Mouse (Mus musculus): ENCODE data around the gene Ptprr.

The Ptprr gene

DNA sequence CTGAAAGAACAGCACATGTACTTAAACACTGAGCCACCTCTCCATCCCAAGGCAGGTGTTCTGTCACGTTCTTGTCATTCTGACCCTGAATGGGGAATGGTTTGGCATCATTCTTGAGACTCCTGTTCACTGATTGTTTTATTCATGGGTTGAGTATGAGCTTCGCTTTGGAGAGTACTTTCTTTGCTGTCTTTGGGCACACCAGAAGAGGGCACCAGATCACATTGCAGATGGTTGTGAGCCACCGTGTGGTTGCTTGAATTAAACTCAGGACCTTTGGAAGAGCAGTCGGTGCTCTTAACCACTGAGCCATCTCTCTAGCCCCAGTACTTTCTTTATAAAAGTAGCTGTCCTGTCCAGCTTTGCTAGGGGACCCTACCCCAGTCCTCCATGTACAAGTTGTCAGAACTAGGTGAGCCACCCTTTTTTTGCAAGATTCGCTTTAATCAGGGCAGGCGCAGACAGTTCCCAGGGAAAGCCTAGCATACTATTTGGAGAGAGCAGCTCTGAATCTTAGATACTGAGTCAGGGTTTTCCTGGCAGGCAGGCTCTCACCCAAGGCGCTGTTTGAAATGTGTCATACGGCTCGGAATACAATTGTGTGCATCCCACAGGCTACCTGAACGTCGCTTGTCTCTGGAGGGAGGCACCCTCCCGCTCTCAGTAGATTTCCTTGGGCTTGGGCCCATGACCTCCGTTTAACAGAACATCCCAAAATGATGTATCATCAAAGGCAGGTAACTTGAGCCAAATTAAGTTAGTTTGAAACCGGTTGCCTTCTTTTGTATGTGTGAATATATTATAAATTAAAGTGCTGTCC lies 178.8 kb downstream of the Ptprr start:
- DNase-seq (ENCODE audit: low read depth, low spot score): no peak

DNA sequence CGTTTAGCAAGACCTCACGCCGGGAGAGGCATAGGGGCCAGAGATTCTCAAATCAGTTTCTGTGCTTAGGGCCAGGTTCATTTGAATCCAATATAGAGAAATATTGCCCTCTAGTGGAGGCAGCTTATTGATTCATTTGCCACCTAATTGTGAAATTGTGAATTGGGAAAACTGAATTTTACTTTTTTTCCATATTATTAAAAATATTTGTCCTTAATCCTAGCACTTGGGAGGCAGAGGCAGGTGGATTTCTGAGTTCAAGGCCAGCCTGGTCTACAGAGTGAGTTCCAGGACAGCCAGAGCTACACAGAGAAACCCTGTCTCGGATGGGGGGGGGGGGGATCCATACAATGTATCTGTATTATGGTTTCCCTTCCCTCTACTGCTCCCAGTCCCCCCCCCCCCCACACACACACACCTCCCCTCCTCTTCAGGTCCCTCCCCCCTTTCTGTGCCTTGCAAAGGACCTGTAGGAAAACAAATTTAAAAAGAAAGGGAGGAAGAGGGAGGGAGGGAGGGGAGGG lies 179.5 kb downstream of the Ptprr start:
- no peak for DNase-seq (ENCODE audit: low read depth, low spot score)

DNA sequence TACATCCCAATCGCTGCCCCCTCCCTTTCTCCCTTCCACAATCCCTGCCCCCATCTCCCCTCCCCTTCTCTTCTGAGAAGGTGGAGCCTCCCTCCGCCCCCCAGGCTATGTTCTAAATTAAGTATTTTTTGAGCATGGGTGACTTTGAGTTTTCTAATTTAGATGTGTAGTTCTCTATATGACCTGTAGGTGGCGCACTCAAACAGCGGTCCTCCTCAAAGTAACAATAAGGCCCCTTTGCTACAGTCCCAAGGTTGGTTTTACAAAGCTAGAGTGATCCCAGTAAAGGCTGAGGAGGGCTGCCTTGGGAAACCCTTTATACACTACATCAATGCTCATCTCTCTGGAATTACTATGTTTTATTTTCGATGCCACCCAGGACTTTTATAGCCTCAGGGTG lies 181.0 kb downstream of the Ptprr start:
- no peak for DNase-seq (ENCODE audit: low read depth, low spot score)

DNA sequence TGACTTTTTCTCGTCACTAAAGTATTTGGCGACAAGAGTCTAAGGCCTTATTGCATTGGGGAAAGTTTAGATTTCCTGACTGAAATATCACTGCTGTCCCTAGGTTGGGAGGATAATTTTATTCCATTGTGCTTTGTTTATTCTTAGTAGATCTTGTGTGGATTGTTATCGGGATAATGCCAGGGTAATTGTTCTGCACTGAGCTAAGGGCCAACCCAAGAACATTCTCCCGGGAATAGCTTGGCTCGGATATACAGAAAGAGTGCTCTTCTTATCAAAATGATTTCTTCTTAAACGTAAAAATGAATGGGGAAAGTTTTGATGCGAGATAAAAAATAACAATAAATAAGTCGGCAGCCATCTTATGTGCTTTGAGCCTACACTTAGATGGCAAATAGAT lies 183.5 kb downstream of the Ptprr start:
- DNase-seq (ENCODE audit: low read depth, low spot score): no peak

DNA sequence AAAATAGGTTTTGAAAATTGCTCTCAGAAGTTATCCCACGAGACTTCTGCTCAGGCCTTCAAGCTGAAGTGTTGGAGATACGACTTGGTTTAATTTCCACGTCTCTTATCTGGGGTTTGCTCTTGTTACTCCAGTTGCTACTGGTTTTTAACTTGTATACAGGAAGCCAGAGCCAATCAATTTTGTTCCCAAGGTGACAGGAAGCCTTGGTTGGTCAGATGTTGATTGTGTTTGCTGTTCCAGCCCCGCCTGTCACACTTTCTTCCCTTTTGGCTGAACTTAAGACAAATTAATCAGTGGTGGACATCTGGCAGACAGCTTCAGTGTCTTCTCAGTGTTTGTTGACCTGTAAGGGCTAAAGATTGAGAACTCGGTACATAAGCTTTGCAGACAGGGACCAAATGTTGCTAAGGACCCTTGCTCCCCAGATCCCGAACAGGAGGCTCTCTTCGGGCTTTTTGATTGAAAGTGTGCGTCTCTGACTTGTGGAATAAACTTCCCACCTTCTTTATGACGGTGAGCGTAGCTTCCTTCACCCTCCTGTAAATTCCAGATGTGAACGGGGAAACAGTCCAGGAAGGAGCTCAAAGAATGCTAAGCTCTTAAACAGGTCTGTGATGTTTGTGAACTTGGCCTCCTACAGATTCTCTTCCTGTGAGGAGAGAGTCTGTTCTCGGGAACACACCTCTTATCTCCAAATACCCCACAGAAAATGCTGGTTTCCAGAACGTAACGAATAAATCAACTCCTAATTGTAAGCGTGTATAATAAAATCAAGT lies 187.8 kb downstream of the Ptprr start:
- no peak for DNase-seq (ENCODE audit: low read depth, low spot score)

DNA sequence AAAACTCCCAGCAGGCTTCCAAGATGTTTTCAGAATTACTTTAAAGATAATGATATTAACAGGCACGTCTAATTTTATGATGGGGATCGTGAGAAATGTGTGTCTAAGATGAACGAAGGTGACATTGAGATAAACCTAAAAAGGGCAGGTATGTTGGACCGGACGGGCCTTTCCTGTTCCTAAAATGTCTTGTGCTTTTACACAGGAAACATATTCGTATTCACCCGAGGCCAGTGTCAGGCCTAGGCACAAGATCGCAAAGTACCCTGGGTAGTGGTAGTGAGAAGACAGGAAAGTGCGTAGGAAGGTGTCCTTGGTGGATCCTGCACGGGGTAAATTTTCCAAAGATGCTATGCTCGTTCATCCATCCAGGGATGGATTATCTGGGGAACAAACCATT lies 188.4 kb downstream of the Ptprr start:
- DNase-seq (ENCODE audit: low read depth, low spot score): no peak

DNA sequence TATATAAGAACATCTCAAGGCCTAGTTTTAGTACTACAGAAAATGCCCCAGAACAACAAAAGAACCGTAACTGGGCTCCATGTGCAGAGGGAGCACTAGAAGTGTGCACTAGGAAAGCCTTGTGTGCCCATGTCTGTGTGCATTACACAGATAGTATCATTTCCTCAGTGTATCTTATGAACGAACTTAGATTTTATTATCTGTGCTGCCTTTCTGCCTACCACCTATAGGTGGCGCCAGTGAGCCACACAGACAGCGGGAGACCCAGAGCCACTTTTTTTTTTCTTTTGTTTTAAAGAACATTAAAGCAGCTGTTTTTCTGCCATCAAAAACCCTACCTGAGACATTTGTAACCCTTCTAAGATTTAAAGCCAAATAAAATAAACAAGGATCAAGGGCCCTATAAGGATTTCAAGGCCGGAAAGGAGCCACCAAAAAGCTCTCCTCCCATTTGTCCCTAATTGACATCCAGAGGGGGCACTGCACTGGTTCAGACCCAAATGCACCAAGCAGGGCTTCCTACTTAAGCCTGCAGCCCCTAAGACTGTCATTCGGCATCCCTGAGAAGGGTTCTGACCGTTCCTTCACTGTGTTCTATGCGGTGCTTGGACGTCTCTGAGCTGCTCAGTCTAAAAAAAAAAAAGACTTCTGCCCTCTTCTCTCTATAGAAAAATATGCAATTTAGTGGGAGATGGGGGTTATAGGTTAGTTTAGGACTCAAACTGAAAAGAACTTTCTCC lies 190.1 kb downstream of the Ptprr start:
- no peak for DNase-seq (ENCODE audit: low read depth, low spot score)

DNA sequence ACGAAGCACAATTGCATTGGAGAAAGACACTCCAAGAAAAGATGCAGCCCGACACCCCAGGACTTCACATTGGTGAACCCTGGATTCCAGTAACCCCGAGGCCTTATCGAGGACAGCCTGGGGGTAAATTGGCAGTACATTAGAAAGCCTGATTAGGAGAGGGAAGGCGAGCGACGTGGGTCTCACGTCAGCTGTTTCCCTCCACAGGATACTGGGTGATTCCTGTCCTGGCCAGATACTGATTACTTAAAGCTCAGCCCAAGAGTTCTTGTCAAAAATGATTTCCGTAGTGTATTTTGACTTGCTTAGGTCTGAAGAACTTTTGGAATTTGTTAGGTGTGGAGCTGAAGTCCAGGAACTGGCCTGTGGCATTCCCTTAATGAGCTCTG lies 190.7 kb downstream of the Ptprr start:
- DNase-seq (ENCODE audit: low read depth, low spot score): no peak

DNA sequence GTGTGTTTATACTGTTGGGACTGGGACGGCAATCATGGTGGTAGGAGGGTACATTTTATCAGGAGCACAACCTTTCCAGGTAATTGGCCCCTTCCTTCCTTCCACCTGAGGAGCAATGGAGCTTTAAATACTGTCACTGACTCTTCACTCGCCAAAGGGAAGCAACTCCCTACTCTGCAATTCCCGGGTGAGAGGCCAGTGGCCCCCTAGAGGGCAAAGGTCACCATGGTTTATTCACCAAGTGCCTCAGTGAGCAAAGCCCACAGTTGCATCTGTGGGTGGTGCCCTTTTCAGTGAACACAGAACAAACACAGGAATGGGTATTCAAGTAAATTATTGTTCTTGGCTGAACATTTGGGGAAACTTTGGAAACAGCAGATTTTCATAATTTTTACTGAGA lies 194.1 kb downstream of the Ptprr start:
- no peak for DNase-seq (ENCODE audit: low read depth, low spot score)

DNA sequence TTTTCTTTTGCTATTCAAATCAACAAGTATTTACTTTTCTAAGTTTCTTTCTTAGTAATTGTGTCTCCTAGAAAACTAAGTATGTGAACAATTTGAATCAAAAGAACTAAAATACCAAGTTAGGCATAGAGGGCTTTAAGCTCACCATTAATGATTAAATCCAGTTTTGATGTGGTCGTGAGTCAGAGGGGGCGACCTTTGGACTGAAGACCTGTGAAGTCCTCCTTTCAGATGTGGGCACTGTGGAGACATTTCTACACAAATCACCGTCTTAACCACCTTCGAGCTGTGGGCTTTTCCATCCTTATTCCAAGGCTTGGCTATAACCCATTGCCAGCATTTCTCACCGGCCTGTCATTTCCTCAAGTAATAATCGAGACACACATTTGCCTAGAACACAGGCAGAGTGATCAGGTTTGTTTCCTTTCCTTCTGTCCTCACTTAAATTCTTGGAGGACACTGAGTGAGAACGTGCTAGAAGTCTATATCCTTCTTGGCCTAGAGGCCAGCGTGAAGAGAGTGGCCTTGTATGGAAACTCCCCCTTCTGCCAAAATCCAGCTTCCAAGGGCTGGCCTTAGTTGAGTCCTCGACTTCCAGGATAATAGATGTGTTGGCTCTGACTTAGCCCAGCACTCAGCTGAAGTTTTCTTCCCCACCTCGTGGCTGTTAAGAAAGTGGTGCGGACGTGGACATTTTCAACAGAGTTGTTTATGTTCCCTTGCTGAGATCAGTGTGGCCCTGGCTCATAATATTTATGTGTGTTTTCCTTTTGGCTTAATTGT lies 202.5 kb downstream of the Ptprr start:
- no peak for DNase-seq (ENCODE audit: low read depth, low spot score)

DNA sequence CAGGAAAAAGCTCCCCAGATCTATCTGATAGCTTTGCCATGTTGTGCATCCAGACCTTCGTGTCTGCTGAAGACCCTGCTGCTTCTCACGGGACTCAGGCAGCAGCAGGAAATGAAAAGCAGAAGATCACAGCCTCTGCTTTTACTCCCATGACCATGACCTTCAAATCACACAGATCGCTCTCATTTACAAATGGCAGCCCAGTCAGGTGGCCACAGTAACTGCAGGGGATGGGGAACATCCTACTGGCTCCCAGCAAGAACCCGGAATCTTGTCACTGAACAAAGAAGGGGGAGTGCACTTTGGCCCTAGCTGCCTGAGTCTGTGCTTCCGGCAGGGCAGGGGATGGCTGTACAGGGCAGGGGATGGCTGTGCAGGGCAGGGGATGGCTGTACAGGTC lies 217.3 kb downstream of the Ptprr start:
- no peak for DNase-seq (ENCODE audit: low read depth, low spot score)

DNA sequence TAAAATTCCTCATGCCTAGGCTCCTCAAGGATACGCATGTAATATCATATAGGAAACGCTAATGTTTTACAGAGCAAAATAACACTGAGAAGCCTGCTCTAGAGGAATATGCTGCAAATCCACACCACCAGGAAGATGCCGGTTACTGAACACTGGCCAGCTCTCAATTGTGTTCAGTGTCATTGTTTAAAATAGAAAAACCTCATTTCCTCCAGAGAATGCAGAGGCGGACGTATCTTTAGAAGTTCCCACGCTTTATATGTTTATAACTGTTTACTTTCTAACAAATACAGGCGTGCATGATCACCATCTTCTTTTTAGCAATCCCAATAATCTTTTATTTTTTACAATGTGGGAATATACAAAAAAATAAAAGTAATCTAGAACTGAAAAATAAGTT lies 224.2 kb downstream of the Ptprr start:
- DNase-seq (ENCODE audit: low read depth, low spot score): no peak

DNA sequence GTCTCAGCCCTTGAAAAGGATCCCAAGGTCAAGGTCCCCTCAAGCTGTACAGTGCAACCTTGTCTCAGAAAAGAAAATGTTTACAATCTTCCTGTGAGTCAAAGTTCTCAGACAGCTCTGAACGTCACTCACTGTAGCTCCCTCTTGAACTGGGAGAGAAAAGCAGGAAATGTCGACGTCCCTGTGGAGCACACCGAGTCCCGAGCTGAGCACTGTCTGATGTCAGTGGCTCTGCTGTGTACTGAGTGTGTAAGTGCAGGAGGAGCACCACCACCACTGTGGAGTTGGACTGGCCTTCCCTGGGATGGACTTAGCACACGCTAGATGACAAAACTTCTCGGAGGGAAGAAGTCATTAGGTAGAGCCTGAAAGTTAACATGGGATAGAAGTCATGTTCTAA lies 225.4 kb downstream of the Ptprr start:
- DNase-seq (ENCODE audit: low read depth, low spot score): no peak

DNA sequence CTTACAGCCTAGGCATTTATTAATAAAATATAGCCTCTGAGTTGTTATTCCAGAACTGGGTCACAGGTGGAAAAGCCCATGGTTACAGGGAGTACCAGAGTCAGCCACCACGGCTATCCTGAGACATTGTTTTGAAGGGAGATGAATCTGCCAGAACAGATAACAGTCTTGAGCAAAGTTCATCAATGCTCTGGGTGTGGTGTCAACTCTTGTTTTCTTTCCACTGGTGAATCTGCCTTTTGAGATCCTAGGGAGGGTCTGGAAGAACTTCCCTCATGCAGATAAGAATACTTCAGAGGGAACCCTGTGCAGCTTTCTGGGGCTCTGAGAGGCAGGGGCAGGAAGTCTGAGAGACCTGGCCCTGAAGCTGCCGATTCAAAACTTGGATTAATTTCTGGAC lies 227.6 kb downstream of the Ptprr start:
- no peak for DNase-seq (ENCODE audit: low read depth, low spot score)

DNA sequence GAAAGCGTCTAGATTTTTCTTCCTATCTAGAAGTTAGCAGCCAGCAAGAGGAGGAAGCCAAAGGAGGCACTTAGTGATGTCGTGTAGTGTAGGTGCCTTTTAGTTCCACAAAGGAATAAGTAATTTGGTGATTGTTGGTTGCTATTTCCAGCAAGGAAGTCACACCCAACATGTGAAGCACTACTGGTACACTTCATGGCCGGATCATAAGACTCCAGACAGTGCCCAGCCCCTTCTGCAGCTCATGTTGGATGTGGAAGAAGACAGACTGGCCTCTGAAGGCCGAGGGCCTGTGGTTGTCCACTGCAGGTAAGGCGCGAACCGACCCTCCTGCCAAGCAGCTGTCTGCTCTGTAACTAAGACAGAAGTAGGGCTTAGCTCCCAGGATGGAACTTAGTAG lies 234.7 kb downstream of the Ptprr start:
- no peak for DNase-seq (ENCODE audit: low read depth, low spot score)

DNA sequence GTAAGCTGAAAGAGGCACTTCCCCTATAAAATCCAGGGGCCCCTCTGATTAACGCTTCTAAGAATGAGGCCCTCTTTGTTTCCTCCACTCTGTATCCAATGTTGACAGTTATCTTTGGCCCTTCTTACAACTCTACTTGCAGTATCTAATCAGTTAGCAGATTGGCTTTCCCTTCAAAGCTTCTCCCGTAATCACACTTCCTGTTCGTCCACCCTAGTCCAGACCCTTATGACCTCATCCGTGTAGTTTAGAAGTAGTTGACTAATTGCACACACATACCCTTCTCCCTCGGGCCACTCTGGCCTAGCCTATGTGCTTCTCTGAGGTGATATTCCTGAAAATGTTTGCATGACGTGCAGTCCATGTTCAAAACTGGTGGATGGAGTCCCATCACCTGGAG lies 236.0 kb downstream of the Ptprr start:
- DNase-seq (ENCODE audit: low read depth, low spot score): no peak

DNA sequence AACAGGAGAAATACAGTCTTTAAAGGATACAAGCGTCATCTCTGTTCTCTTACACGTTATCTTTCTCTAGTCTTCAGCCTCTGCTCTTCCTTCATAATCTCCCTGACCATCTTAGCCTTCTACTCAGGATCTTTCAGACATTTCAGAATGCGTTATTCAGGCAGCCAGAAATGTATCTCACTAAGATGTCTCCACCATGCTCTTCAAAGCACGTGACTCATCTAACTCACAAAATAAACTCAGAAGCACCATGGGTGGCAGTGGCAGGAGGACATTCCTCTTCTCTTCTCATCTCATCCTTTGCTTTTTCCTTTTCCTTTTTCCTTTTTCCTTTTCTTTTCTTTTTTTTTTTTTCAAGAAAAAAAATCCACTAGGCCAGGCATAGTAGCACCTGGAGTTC lies 241.3 kb downstream of the Ptprr start:
- DNase-seq (ENCODE audit: low read depth, low spot score): no peak

DNA sequence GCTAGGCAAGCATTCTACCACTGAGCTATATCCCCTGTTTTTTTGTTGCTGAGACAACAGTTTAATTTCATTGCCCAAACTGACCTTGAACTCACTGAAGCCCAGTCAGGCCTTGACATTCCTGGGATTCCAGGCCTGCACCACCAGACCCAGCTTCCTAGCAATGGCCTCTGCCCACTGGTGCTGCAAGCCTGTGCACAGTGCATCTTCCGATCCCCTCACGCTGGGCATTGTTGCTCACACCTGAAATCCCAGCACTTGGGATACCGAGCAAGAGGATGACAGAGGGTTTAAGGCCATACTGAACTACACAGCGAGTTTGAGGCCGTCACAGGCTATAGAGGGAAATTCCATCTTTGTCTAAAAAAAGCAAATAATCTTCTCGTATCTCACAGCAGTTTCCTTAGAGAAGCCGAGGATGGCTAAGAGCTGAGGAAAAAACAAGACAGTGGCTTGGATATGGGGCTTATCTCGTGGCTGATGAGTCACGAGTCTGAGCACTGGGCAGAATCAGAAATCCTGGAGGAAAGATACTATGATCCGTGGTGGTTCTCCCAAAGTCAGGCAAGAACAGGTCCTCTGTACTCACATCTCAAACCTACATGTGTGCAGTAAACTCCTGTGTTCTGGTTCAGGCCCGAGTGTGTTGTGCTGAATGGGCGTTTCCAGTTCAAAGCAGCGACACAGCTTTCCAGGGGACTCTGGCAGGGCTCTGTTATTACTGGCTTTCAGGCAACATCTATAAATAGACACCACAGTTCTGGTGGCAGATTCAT lies 242.8 kb downstream of the Ptprr start:
- DNase-seq (ENCODE audit: low read depth, low spot score): peak; percentile 19

DNA sequence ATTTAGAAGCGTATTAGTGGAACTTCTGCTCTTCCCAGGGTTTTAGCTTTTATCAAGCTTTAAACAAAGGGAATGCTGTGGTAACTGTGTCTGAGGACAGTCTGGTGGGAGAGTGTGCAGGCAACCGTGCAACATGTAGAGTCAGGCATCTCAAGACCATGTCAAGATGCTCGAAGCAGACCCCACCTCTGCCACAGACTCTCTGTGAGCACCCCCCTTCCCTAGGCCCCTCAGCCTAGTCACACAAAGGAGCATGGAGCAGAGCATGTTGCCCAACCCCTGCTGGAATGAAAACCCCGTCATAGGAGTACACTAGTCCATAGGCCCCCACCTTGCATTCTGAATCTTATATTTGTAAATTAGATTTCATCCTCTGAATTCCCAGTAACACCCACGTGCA lies 243.5 kb downstream of the Ptprr start:
- no peak for DNase-seq (ENCODE audit: low read depth, low spot score)

DNA sequence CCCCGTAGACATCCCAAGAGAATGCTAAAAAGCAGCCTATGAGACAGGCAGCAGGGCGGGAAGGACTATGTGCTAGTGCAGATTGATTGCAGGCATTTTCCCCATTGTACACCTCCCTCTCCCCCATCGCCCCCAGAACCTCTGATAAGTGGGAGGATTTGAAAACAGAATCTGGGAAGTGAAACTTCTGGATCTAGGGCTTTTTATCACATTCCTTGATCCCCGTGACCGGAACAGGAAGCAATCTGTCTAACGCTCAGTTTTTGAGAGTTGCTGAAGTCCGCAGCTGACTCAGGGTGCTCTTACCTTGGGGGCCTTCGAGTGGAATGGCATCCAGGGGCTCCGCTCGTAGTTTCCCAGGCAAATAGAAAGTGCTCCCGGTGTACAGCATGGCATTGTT lies 246.5 kb downstream of the Ptprr start:
- no peak for DNase-seq (ENCODE audit: low read depth, low spot score)
